Mouse (Mus musculus) midbrain, embryonic 13.5 days (tissue): ENCODE data around the gene Pcdh7. TPM values are rescaled to one million over a fixed set of nuclear protein-coding genes. Genes with fewer than 3 reads are reported as not detected.

ENCODE experiments used
- ATAC-seq: fragments of 200-750 bp; cut with Nextera tagmentation; 2 replicates; pipeline ENCODE4 v1.8.0; 2017; ENCODE audit warnings: mild to moderate bottlenecking, moderate TSS enrichment, moderate library complexity
- H3K27ac ChIP-seq: fragments of 300-500 bp; sonication (generic); 2 replicates; pipeline ENCODE4 v1.5.1; 2015; ENCODE audit warnings: inconsistent platforms, mild to moderate bottlenecking, moderate library complexity
- H3K27me3 ChIP-seq: fragments of 300-500 bp; sonication (generic); 2 replicates; pipeline ENCODE4 v1.6.1; 2015; ENCODE audit warnings: mild to moderate bottlenecking, inconsistent platforms
- H3K36me3 ChIP-seq: fragments of 300-500 bp; sonication (generic); 2 replicates; pipeline ENCODE4 v1.6.1; 2015; ENCODE audit warnings: mild to moderate bottlenecking, inconsistent platforms
- H3K4me1 ChIP-seq: fragments of 300-500 bp; sonication (generic); replicated peaks from 2 replicates; pipeline ENCODE4 v1.6.1; 2015; ENCODE audit warnings: inconsistent platforms
- H3K4me2 ChIP-seq: fragments of 300-500 bp; sonication (generic); replicated peaks from 2 replicates; pipeline ENCODE4 v1.6.1; 2015; ENCODE audit warnings: moderate library complexity, mild to moderate bottlenecking, inconsistent platforms
- H3K4me3 ChIP-seq: fragments of 300-500 bp; sonication (generic); replicated peaks from 2 replicates; pipeline ENCODE4 v1.5.1; 2015; ENCODE audit warnings: mild to moderate bottlenecking, inconsistent platforms
- H3K9ac ChIP-seq: fragments of 300-500 bp; sonication (generic); replicated peaks from 2 replicates; pipeline ENCODE4 v1.6.1; 2015; ENCODE audit warnings: mild to moderate bottlenecking, inconsistent platforms
- H3K9me3 ChIP-seq: fragments of 300-500 bp; sonication (generic); 2 replicates; pipeline ENCODE4 v1.6.1; 2016; ENCODE audit warnings: mild to moderate bottlenecking, inconsistent platforms
- WGBS: fragments of 180-500 bp; shearing (Covaris S2); methylation state at CpG from one replicate; pipeline ENCODE4 v1.1.7; 2015; 5-methylcytosine and 5-hydroxymethylcytosine counted together
- polyA plus RNA-seq: library from polyadenylated mRNA; unstranded; fragments of >200 nt; fragmentation: Nextera tagmentation; extraction: Ambion mirVana; gene quantifications from 2 replicates; pipeline ENCODE4 v1.2.1, GENCODE M21; 2015

Gene Pcdh7
- polyA plus RNA-seq, 1 experiment from 2014 or later = 14.3 TPM

DNA sequence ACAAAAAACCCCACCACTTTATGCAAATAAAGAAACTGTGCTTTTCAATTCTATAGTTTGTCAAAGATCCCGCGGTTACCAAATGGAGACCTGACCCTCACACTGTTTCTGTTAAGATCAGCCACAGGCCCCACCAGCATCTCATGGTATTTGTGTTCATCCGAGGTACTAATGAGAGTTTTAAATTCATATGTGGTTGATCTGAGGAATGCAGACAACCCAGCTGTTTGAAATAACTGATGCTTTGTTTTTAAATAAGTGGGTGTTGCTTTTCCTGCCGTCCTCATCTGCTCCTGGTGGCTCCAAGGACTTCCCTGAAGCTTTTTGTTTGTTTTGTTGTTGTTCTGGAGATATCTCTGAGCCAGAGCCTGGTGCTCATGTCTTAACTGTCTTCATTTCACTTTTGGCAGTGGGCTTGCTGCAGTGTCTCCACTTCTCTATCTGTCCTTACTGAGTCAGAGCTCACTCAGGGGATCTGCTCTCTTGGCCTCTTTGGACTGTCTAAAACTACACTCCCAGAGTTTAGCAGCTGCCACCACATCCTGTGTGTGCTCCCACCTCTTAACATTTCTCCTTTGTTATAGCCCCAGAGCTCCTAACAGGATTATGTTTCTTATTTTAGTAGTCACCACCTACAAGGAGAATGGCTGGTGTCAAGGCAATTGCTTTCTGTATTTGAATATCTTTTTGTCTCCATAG is 39.1 kb downstream of the Pcdh7 start:
- Histone ChIP-seq H3K4me3 (no peak overlapping the region), H3K27ac (no peak overlapping the region), H3K9ac (no peak overlapping the region), H3K9me3 (no peaks in the 10 kb centered on the region), H3K36me3 (0 out of 2 replicates have a peak, but pooled peaks cover 2% of the 10 kb centered on the region), H3K4me2 (no peak overlapping the region), H3K27me3 (no peaks in the 10 kb centered on the region), H3K4me1 (peaks cover 8% of the 10 kb centered on the region)
- WGBS = 43% methylated on average over 4 of the region's 4 CpGs
- ATAC-seq = no peak

DNA sequence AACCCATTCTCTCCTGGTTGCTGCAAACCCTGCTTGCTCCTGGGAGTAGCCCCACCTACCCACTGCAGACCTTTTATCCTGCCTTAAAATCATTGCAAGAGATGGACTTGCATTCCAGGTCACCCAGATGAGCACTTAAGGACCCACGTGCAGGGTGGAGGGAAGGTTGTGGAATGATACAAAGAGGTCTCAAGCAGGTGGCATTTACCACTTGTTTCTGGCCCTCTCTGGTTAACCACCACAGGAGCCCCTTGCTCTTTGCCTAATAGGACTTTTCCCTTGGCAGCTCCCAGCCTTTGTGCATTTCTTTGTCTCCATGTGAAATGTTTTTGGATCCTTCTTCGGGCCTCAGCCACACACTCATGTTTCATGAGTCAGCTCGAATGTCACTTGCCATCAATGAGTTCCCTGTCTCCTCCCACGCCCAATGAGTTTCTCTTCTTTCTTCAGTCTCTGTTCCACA is 39.7 kb downstream of the Pcdh7 start:
- Histone ChIP-seq H3K36me3 (0 out of 2 replicates have a peak, but pooled peaks cover 2% of the 10 kb centered on the region), H3K4me2 (no peak overlapping the region), H3K4me1 (peaks cover 8% of the 10 kb centered on the region), H3K27ac (no peak overlapping the region), H3K4me3 (no peak overlapping the region), H3K9ac (no peak overlapping the region), H3K9me3 (no peaks in the 10 kb centered on the region), H3K27me3 (no peaks in the 10 kb centered on the region)
- 27% methylated on average over 4 of the region's 4 CpGs for WGBS
- ATAC-seq = no peak

DNA sequence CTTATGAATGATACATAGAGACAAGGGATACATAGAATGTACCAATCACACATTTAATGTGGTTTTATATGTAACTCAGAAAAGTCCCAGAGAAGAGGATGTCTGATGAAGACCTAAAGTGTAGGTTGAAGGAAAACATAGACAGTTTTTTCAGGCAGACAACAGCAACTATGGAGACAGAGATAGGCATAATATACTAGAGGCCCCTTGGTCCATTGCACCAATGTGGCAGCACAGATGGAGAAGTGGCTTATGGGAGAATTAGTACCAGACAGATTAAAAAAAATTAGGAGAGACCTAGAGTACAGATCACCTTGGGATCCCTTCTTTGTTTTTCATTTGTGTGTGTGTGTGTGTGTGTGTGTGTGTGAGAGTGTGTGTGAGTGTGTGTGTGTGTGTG is 41.2 kb downstream of the Pcdh7 start:
- Histone ChIP-seq H3K4me3 (no peak overlapping the region), H3K9me3 (no peaks in the 10 kb centered on the region), H3K27ac (no peak overlapping the region), H3K4me1 (peaks cover 8% of the 10 kb centered on the region), H3K9ac (no peak overlapping the region), H3K36me3 (0 out of 2 replicates have a peak, but pooled peaks cover 2% of the 10 kb centered on the region), H3K27me3 (no peaks in the 10 kb centered on the region), H3K4me2 (no peak overlapping the region)
- no peak for ATAC-seq

DNA sequence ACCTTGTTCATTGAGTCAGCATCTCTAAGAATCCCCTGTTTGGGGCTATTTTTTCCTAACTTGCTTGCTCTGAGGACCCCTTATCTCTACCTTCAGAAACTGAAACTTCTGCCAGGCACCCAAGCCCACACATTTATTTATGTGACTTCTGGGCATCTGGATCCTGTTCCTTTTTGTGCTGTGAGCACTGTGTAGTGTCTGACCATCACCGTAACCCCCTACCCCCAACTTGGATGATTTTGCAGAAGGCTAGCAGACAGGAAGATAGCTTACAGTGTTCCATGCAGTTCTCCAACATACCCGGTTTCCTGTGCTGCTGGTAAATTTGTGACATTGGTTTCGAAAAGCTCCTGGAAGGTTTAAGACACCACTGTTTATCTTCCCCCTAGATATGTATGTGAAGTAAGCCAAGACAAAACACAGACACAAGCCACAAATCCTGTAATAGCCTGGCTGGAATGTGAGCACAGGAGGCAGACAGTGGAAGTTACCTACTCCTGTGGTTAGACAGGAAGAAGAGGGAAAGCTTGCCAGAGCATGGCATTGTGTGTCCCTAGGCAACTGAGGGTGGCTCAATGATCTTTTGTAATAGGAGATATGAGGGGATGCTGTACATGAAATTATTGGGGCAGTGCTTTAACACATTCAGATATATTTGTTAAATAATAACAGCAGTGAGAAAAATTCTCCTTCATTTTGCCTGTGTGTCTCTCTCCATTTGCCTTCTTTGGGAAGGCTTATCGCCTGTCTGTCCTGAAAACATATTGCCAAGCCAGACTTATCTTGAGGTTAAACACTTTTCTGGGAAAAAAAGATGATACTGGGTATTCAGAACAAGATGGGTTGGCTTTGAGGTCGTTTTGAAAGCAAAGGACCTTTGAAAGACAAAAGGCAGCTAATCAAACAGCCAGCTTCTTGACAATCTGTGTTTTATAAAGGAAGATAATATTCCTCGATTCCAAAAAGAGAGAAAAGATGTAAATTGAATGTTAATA is 42.6 kb downstream of the Pcdh7 start:
- ATAC-seq = no peak
- H3K27me3 ChIP-seq = no peaks in the 10 kb centered on the region
- peaks cover 14% of the 10 kb centered on the region for H3K4me1 ChIP-seq
- 69% methylated on average over 6 of the region's 6 CpGs for WGBS
- H3K27ac ChIP-seq = no peak overlapping the region
- no peak overlapping the region for H3K9ac ChIP-seq
- H3K9me3 ChIP-seq = no peaks in the 10 kb centered on the region
- H3K4me2 ChIP-seq = no peak overlapping the region
- H3K4me3 ChIP-seq = no peak overlapping the region
- no peaks in the 10 kb centered on the region for H3K36me3 ChIP-seq

DNA sequence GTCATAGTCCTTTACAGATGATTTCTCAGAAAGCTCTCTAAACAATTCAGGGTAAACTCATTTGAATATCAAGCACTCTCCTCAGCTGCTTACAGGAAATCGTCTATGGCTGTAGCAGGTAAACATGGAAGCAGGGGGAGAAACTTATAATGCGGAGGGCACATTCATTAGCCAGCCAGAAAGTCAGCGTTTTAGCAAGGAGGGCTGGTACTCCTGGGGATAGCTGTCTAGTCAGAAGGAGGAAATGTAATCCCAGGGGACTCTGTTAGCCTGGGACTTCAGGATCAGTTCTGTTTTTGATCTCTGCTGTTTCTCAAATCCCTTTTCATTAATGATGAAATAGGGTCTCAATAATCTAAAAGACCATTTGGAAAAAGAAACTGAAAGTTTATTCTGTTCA is 47.6 kb downstream of the Pcdh7 start:
- no peak overlapping the region for H3K4me2 ChIP-seq
- 36% methylated on average over 3 of the region's 3 CpGs for WGBS
- no peak overlapping the region for H3K4me3 ChIP-seq
- no peak overlapping the region for H3K9ac ChIP-seq
- no peaks in the 10 kb centered on the region for H3K9me3 ChIP-seq
- no peak overlapping the region for H3K27ac ChIP-seq
- ATAC-seq = no peak
- H3K27me3 ChIP-seq = no peaks in the 10 kb centered on the region
- H3K36me3 ChIP-seq = no peaks in the 10 kb centered on the region
- peaks cover 7% of the 10 kb centered on the region for H3K4me1 ChIP-seq

DNA sequence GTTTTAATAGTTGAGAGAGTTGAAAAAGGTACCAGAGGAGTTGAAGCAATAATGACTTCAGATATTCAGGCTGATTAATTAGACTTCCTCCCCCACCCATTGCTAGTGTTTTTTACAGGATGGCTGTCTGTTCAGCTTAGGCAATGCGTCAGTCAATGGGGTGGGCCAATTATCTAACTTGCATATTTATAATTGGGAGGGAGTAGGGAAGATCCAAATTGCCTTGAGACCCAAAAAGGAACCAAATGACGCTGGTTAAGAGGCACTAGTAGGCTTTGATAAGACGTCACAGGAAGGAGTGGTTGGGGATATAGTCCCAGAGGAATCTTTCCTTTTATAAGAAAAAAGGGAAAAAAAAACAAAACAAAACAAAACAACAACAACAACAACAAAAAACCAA is 49.6 kb downstream of the Pcdh7 start:
- Histone ChIP-seq H3K9ac (no peak overlapping the region), H3K4me1 (peaks cover 7% of the 10 kb centered on the region), H3K4me2 (no peak overlapping the region), H3K27ac (no peak overlapping the region), H3K4me3 (no peak overlapping the region), H3K36me3 (no peaks in the 10 kb centered on the region), H3K27me3 (no peaks in the 10 kb centered on the region), H3K9me3 (no peaks in the 10 kb centered on the region)
- WGBS = 64% methylated on average over 3 of the region's 3 CpGs
- no peak for ATAC-seq

DNA sequence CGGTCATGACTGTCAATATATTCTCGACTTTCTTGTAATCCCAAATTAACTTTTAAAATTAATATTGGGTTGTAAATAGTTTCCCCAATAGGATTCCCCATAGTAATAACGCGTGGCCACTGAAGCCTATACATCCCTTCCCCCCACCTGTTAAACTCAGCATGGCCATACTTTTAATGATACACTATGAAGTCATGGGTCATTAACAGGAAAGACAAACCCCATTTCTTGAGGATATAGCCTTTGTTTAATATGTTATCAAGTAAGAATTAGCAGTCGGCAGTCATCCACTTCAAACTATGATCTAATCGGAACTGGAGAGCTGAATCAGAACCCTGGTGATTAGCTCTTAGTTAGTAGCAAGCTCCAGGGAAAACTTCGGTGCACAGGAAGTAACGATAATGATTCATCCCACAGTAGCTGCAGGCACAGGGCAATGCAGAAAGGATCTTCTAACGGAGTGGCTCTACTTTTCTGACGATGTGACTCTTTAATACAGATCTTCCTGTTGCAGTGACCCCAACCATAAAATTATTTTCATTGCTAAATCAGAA is 50.8 kb downstream of the Pcdh7 start:
- no peak overlapping the region for H3K9ac ChIP-seq
- H3K4me3 ChIP-seq = no peak overlapping the region
- no peaks in the 10 kb centered on the region for H3K36me3 ChIP-seq
- no peaks in the 10 kb centered on the region for H3K9me3 ChIP-seq
- H3K27me3 ChIP-seq = no peaks in the 10 kb centered on the region
- no peak for ATAC-seq
- no peak overlapping the region for H3K4me2 ChIP-seq
- H3K4me1 ChIP-seq = peaks cover 7% of the 10 kb centered on the region
- no peak overlapping the region for H3K27ac ChIP-seq
- WGBS = 81% methylated on average over 10 of the region's 10 CpGs

DNA sequence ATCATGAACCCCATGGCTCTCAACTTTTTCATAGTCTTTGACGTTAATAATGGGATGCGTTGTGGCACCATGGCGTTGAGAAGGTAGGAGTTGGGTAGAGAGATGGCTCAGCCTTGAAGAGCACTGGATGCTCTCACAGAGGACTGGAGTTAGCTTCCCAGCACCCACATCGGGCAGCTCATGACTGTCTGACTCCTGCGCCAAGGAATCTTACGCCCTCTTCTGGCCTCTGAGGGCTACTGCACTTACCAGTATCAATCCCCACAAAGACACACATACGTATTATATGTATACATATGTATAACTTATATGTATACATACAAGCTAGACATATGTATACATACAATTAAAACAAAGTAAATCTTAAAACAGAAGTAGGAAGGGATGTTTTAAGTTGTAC is 51.9 kb downstream of the Pcdh7 start:
- WGBS = 97% methylated on average over 7 of the region's 7 CpGs
- no peak for ATAC-seq
- no peaks in the 10 kb centered on the region for H3K27me3 ChIP-seq

DNA sequence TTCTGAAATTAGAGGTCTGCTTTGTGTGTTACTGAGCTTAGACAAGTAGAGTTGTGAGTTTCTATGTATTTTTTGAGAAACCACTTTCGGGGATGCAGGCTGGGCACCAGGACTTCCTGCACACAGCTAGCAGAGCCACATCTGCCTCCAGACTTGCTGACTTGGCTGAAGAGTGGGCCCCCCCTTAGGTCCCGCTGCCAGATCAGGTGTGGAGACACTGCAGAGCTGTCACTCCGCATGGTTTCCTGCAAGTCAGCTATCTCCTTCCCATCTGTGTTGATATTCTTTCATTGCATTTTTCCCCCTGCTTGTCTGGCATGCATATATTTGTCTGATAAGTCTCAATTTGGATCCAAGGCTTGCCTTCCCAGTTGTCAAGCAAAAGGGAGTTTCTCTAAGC is 52.6 kb downstream of the Pcdh7 start:
- Histone ChIP-seq H3K4me3 (no peak overlapping the region), H3K4me2 (no peak overlapping the region), H3K9me3 (no peaks in the 10 kb centered on the region), H3K4me1 (peaks cover under 1% of the 10 kb centered on the region; the same call in 1 of the 2 replicates), H3K9ac (no peak overlapping the region), H3K27ac (no peak overlapping the region), H3K36me3 (no peaks in the 10 kb centered on the region), H3K27me3 (no peaks in the 10 kb centered on the region)
- 94% methylated on average over 3 of the region's 3 CpGs for WGBS
- ATAC-seq = no peak

More for the DNA sequence above, 51.9 kb downstream of the Pcdh7 start:
- H3K4me3 ChIP-seq = no peak overlapping the region
- H3K4me2 ChIP-seq = no peak overlapping the region
- peaks cover 7% of the 10 kb centered on the region for H3K4me1 ChIP-seq
- H3K36me3 ChIP-seq = no peaks in the 10 kb centered on the region
- H3K9me3 ChIP-seq = no peaks in the 10 kb centered on the region
- H3K9ac ChIP-seq = no peak overlapping the region
- H3K27ac ChIP-seq = no peak overlapping the region

DNA sequence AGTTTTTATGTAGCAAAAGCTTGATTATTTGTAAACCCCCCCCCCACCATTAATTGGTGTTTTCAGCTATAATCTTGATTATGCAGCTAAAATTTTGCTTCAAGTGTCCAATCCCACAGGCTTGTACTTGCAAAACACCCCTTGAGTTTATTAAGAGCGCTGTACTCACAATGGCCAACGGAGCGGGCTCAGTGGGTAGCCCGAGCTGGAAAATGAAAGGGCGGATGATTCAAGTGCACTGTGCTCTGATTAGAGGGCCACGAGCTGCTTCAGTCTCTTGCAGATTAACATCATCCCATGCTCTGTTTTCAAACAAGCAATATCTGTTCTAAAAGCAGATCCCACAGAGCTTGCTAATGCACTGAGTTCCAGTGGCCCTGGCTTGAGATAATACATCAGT is 53.4 kb downstream of the Pcdh7 start:
- no peak overlapping the region for H3K4me2 ChIP-seq
- no peaks in the 10 kb centered on the region for H3K36me3 ChIP-seq
- no peak overlapping the region for H3K9ac ChIP-seq
- no peak for ATAC-seq
- no peaks in the 10 kb centered on the region for H3K4me1 ChIP-seq
- H3K9me3 ChIP-seq = no peaks in the 10 kb centered on the region
- no peak overlapping the region for H3K4me3 ChIP-seq
- WGBS = 63% methylated on average over 6 of the region's 6 CpGs
- no peak overlapping the region for H3K27ac ChIP-seq
- H3K27me3 ChIP-seq = no peaks in the 10 kb centered on the region

DNA sequence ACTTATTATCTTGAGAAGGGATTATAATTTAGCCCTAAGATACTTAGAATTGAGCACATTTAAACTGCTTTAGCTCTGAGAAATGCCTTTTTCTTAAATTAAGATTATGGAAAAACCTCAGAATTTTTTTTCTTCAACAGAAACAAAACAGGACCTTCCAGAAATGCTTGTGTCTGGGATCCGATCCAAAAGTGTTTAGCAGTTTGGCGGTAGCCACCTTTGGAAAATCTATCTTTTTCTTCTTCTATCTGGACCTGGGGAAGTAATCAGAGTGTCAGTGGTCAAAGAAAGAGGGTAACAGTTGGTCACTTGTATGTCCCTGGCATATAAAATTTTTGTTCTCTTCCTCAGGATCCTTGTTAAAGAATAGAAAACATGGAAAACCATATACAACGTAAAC is 54.9 kb downstream of the Pcdh7 start:
- H3K27me3 ChIP-seq = no peaks in the 10 kb centered on the region
- no peak overlapping the region for H3K27ac ChIP-seq
- no peak for ATAC-seq
- H3K9me3 ChIP-seq = no peaks in the 10 kb centered on the region
- H3K9ac ChIP-seq = no peak overlapping the region
- no peak overlapping the region for H3K4me3 ChIP-seq
- no peak overlapping the region for H3K4me2 ChIP-seq
- no peaks in the 10 kb centered on the region for H3K4me1 ChIP-seq
- WGBS = 93% methylated on average over 3 of the region's 3 CpGs
- H3K36me3 ChIP-seq = no peaks in the 10 kb centered on the region

DNA sequence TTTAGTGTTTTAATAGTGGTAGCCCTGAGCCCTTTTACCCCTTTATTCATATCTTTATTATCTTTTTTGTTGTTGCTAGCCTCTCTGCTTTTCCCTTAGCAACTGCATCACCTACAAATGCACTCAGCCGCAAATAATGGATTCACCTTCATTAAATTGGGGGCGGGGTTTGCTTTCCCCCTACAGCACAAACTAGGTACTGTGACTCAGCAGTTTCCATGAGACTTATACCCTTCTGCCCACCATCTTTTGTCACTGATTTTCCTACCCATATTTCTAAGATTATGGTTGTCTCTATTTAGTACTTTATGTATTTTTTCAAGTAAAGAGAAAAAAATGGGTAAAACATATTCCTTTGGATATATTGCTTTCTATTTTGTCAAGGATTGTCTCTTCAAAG is 56.7 kb downstream of the Pcdh7 start:
- ATAC-seq = no peak
- H3K9ac ChIP-seq = no peak overlapping the region
- H3K9me3 ChIP-seq = no peaks in the 10 kb centered on the region
- H3K36me3 ChIP-seq = no peaks in the 10 kb centered on the region
- H3K4me2 ChIP-seq = no peak overlapping the region
- no peak overlapping the region for H3K4me3 ChIP-seq
- H3K4me1 ChIP-seq = no peaks in the 10 kb centered on the region
- H3K27ac ChIP-seq = no peak overlapping the region
- 82% methylated on average over 2 of the region's 2 CpGs for WGBS
- no peaks in the 10 kb centered on the region for H3K27me3 ChIP-seq
